Mouse (Mus musculus) kidney, embryonic 14.5 days (tissue): ENCODE results near the gene Ccdc89. TPM values are rescaled to one million over a fixed set of nuclear protein-coding genes. Genes with fewer than 3 reads are reported as not detected.
A peak's percentile ranks its signal among the peaks of the same experiment; 100 is the strongest.

Source experiments
- ATAC-seq: fragments of 200-750 bp; cut with Nextera tagmentation; 2 replicates; pipeline ENCODE4 v1.8.0; 2017; ENCODE audit warnings: moderate number of reproducible peaks, mild to moderate bottlenecking, moderate TSS enrichment, moderate library complexity; ENCODE audit not compliant: low FRiP score, low TSS enrichment
- H3K27ac ChIP-seq: fragments of 300-500 bp; sonication (generic); 2 replicates; pipeline ENCODE4 v1.5.1; 2014; ENCODE audit warnings: low read depth, mild to moderate bottlenecking, low read length, moderate library complexity, mixed read lengths
- H3K27me3 ChIP-seq: fragments of 300-500 bp; sonication (generic); 2 replicates; pipeline ENCODE4 v1.6.1; 2014; ENCODE audit warnings: mild to moderate bottlenecking, low read length; ENCODE audit not compliant: control insufficient read depth, insufficient read depth
- H3K36me3 ChIP-seq: fragments of 300-500 bp; sonication (generic); 2 replicates; pipeline ENCODE4 v1.6.1; 2014; ENCODE audit warnings: low read length, mixed read lengths; ENCODE audit not compliant: control insufficient read depth, insufficient read depth
- H3K4me1 ChIP-seq: fragments of 300-500 bp; sonication (generic); 2 replicates; pipeline ENCODE4 v1.6.1; 2014; ENCODE audit warnings: low read length, mixed read lengths; ENCODE audit not compliant: control insufficient read depth, insufficient read depth
- H3K4me2 ChIP-seq: fragments of 300-500 bp; sonication (generic); replicated peaks from 2 replicates; pipeline ENCODE4 v1.6.1; 2014; ENCODE audit warnings: low read depth, mild to moderate bottlenecking, low read length
- H3K4me3 ChIP-seq: fragments of 300-500 bp; sonication (generic); 2 replicates; pipeline ENCODE4 v1.5.1; 2014; ENCODE audit warnings: mild to moderate bottlenecking, low read length
- H3K9ac ChIP-seq: fragments of 300-500 bp; sonication (generic); 2 replicates; pipeline ENCODE4 v1.6.1; 2014; ENCODE audit warnings: low read depth, mild to moderate bottlenecking, low read length, moderate library complexity
- H3K9me3 ChIP-seq: fragments of 300-500 bp; sonication (generic); 2 replicates; pipeline ENCODE4 v1.6.1; 2016; ENCODE audit warnings: low read length; ENCODE audit not compliant: control insufficient read depth
- WGBS: fragments of 180-500 bp; shearing (Covaris S2); extraction: QIAGEN DNeasy Blood & Tissue Kit; methylation state at CpG from one replicate; pipeline ENCODE4 v1.1.7; 2014; 5-methylcytosine and 5-hydroxymethylcytosine counted together
- polyA plus RNA-seq: library from polyadenylated mRNA; unstranded; fragments of >200 nt; fragmentation: Nextera tagmentation; extraction: Ambion mirVana; gene quantifications from 2 replicates; pipeline ENCODE4 v1.2.1, GENCODE M21; 2014

Ccdc89 gene
- polyA plus RNA-seq, 1 experiment from 2014 or later: 1.8 TPM

- WGBS: 49% methylated on average over 10 of the region's 10 CpGs
- H3K4me2 ChIP-seq: no peak overlapping the region
These were observed 34.0 kb downstream of the Ccdc89 start for GRCm38 (mm10) chr7:90460330-90460729.

GRCm38 (mm10) chr7:90460930-90461329, 34.6 kb downstream of the Ccdc89 start:
- no peak for ATAC-seq
- WGBS: 27% methylated on average over 14 of the region's 14 CpGs

More at GRCm38 (mm10) chr7:90460330-90460729, 34.0 kb downstream of the Ccdc89 start:
- H3K9me3 ChIP-seq: no peaks in the 10 kb centered on the region
- H3K27ac ChIP-seq: no peak overlapping the region
- peaks cover 17% of the 10 kb centered on the region for H3K4me1 ChIP-seq
- no peak for ATAC-seq
- H3K36me3 ChIP-seq: no peaks in the 10 kb centered on the region
- no peak overlapping the region for H3K4me3 ChIP-seq
- H3K9ac ChIP-seq: no peak overlapping the region
- H3K27me3 ChIP-seq: no peaks in the 10 kb centered on the region

GRCm38 (mm10) chr7:90461441-90461840, 35.1 kb downstream of the Ccdc89 start:
- Histone ChIP-seq H3K27me3 (no peaks in the 10 kb centered on the region), H3K9me3 (no peaks in the 10 kb centered on the region), H3K36me3 (no peaks in the 10 kb centered on the region), H3K4me3 (no peak overlapping the region), H3K4me2 (no peak overlapping the region), H3K4me1 (peaks cover 8% of the 10 kb centered on the region; the same call in 1 of the 2 replicates), H3K9ac (no peak overlapping the region), H3K27ac (no peak overlapping the region)
- WGBS: 93% methylated on average over 5 of the region's 5 CpGs
- ATAC-seq: no peak

More at GRCm38 (mm10) chr7:90460930-90461329, 34.6 kb downstream of the Ccdc89 start:
- Histone ChIP-seq H3K9me3 (no peaks in the 10 kb centered on the region), H3K27ac (no peak overlapping the region), H3K4me2 (no peak overlapping the region), H3K27me3 (no peaks in the 10 kb centered on the region), H3K4me3 (no peak overlapping the region), H3K9ac (no peak overlapping the region), H3K36me3 (no peaks in the 10 kb centered on the region), H3K4me1 (peaks cover 13% of the 10 kb centered on the region)

GRCm38 (mm10) chr7:90473511-90473910, 47.1 kb downstream of the Ccdc89 start:
- Histone ChIP-seq H3K9me3 (no peaks in the 10 kb centered on the region), H3K4me3 (no peak overlapping the region), H3K4me2 (no peak overlapping the region), H3K27ac (no peak overlapping the region), H3K36me3 (peaks cover 11% of the 10 kb centered on the region; the same call in 1 of the 2 replicates), H3K4me1 (no peaks in the 10 kb centered on the region), H3K27me3 (no peaks in the 10 kb centered on the region; the same call in 1 of the 2 replicates), H3K9ac (no peak overlapping the region)
- no peak for ATAC-seq
- WGBS: 72% methylated on average over 2 of the region's 2 CpGs

- Histone ChIP-seq H3K4me1 (no peaks in the 10 kb centered on the region), H3K4me3 (peak within 1 kb of the TSS; percentile 64), H3K4me2 (peak within 1 kb of the TSS; percentile 83), H3K36me3 (no peaks in the 10 kb centered on the region), H3K9me3 (no peaks in the 10 kb centered on the region), H3K27ac (peak within 1 kb of the TSS; percentile 19; the same call in 1 of the 2 replicates), H3K9ac (peak within 1 kb of the TSS; percentile 64), H3K27me3 (no peaks in the 10 kb centered on the region; the same call in 1 of the 2 replicates)
- WGBS: 0% methylated on average over 36 of the region's 36 CpGs
- peak; percentile 100 for ATAC-seq
These were observed 49.5 kb downstream of the Ccdc89 start, which contains the start of gene Tmem126b for GRCm38 (mm10) chr7:90475793-90476312. Gene Tmem126b, minus strand, starts transcription at chr7:90476001.

- no peak for ATAC-seq
- H3K27me3 ChIP-seq: no peaks in the 10 kb centered on the region; the same call in 1 of the 2 replicates
- peak within 1 kb of the TSS; percentile 64 for H3K9ac ChIP-seq
- no peaks in the 10 kb centered on the region for H3K9me3 ChIP-seq
- no peaks in the 10 kb centered on the region for H3K36me3 ChIP-seq
- H3K4me1 ChIP-seq: no peaks in the 10 kb centered on the region
- under 1% methylated on average over 32 of the region's 32 CpGs for WGBS
- peak within 1 kb of the TSS; percentile 19; the same call in 1 of the 2 replicates for H3K27ac ChIP-seq
- peak within 1 kb of the TSS; percentile 64 for H3K4me3 ChIP-seq
- H3K4me2 ChIP-seq: peak within 1 kb of the TSS; percentile 83
These were observed 50.2 kb downstream of the Ccdc89 start, which contains the start of gene Dlg2 for GRCm38 (mm10) chr7:90476313-90477245. Gene Dlg2, plus strand, starts transcription at chr7:90476672.

Other genes with a start within 250 kb of the Ccdc89 start
- not detected in 2 replicates for gene Ccdc83, start 160.8 kb upstream of the Ccdc89 start, polyA plus RNA-seq
- gene Sytl2, start 124.3 kb upstream of the Ccdc89 start, polyA plus RNA-seq: 3.8 and 9.2 TPM in 2 replicates
- gene Crebzf, start 16.2 kb downstream of the Ccdc89 start, polyA plus RNA-seq: 54.2 and 55.3 TPM in 2 replicates
- 113 and 132 TPM in 2 replicates for gene Tmem126a, start 30.7 kb downstream of the Ccdc89 start, polyA plus RNA-seq
- gene Tmem126b, start 49.4 kb downstream of the Ccdc89 start, polyA plus RNA-seq: 33.1 and 33.5 TPM in 2 replicates
- gene Dlg2, start 50.1 kb downstream of the Ccdc89 start, polyA plus RNA-seq: 0.97 and 1.0 TPM in 2 replicates